Mouse (Mus musculus): ENCODE measurements at regions not wholly inside any gene's neighbourhood (a gene's known extent, or its start where the extent isn't known, plus 50 kb on each side); places are given as distances from the start of the nearest gene placed in this dataset.

DNA sequence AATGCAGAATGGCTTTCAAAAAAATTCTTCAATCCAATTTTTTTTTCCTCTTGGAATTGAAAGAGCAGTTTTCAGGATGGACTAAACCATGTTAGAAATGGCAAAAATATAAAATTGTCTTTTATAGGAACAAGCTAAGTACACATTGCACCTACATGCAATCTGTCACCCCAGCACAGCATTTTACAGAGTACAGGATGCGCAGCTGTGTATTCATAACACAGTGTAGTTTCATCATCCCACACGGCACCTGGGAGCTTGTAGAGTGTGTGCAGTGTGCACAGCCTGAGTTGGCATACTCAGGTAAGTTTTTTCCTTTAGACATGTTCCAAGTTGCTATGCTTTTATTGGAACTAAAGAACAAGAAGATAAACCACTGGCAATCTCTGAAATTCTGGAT, 974.0 kb downstream of the Stpg2 start:
- no peak overlapping the region for H3K4me3 ChIP-seq
- H3K36me3 ChIP-seq (ENCODE audit: control insufficient read depth, insufficient read depth) = no peaks in the 10 kb centered on the region
- H3ac ChIP-seq (ENCODE audit: control insufficient read depth, insufficient read length) = no peak overlapping the region
- H3K27me3 ChIP-seq (ENCODE audit: control insufficient read depth, insufficient read depth, insufficient read length) = no peaks in the 10 kb centered on the region
- H3K79me2 ChIP-seq (ENCODE audit: control insufficient read depth, insufficient read depth) = no peaks in the 10 kb centered on the region
- H3K4me2 ChIP-seq (ENCODE audit: low read depth) = no peak overlapping the region
- TF ChIP-seq POLR2AphosphoS2 (IDR thresholded peaks at IDR 0.05; ENCODE audit: insufficient read length, low read depth) = no peak
- TF ChIP-seq CEBPB (IDR thresholded peaks at IDR 0.05; ENCODE audit: insufficient read depth, poor library complexity, severe bottlenecking) = no peak
- no peak for TF ChIP-seq E2F4 (IDR thresholded peaks at IDR 0.05; ENCODE audit: insufficient read depth)
- TF ChIP-seq REST (IDR thresholded peaks at IDR 0.05; ENCODE audit: insufficient read depth, insufficient read length) = no peak
- TF ChIP-seq POLR2A (IDR thresholded peaks at IDR 0.05; ENCODE audit: insufficient read length, low read depth) = no peak
- no peak for TF ChIP-seq TCF12 (IDR thresholded peaks at IDR 0.05; ENCODE audit: insufficient read depth, poor library complexity, severe bottlenecking)
- TF ChIP-seq MAX (IDR thresholded peaks at IDR 0.05; ENCODE audit: low read depth) = no peak
- no peak for TF ChIP-seq MYOG (IDR thresholded peaks at IDR 0.05; ENCODE audit: control insufficient read depth in 1 of 3, insufficient read depth in 1 of 3, insufficient read length in 2 of 3, low read depth in 2 of 3)
- TF ChIP-seq TCF3 (IDR thresholded peaks at IDR 0.05; ENCODE audit: insufficient read length, low read depth) = no peak
- TF ChIP-seq USF1 (IDR thresholded peaks at IDR 0.05; ENCODE audit: low read depth) = no peak
- no peak for TF ChIP-seq MYOD1 (IDR thresholded peaks at IDR 0.05; ENCODE audit: control insufficient read depth in 1 of 3, insufficient read length in 2 of 3, low read depth in 2 of 3)
- no peak for TF ChIP-seq SRF (IDR thresholded peaks at IDR 0.05; ENCODE audit: control insufficient read depth, insufficient read length, low read depth)

DNA sequence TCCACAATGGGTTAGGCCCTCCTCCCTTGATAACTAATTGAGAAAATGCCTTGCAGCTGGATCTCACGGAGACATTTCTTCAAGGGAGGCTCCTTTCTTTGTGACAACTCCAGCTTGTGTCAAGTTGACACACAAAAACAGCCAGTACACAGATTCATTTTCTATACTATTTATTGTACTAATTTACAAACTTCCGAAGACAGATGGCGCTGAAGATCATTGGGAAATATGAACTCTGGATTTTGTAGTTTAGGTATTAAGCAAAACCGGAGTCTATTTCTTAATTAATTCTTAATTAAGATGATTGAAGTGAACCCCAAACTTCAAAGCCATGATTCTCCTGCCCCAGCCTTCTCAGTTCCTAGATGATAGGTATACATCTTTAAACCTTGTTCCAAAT, 977.2 kb downstream of the Stpg2 start:
- TF ChIP-seq CEBPB (IDR thresholded peaks at IDR 0.05; ENCODE audit: insufficient read depth, poor library complexity, severe bottlenecking) = no peak
- no peak for TF ChIP-seq SRF (IDR thresholded peaks at IDR 0.05; ENCODE audit: control insufficient read depth, insufficient read length, low read depth)
- no peak for TF ChIP-seq MYOG (IDR thresholded peaks at IDR 0.05; ENCODE audit: control insufficient read depth in 1 of 3, insufficient read depth in 1 of 3, insufficient read length in 2 of 3, low read depth in 2 of 3)
- TF ChIP-seq E2F4 (IDR thresholded peaks at IDR 0.05; ENCODE audit: insufficient read depth) = no peak
- TF ChIP-seq POLR2AphosphoS2 (IDR thresholded peaks at IDR 0.05; ENCODE audit: insufficient read length, low read depth) = no peak
- TF ChIP-seq TCF3 (IDR thresholded peaks at IDR 0.05; ENCODE audit: insufficient read length, low read depth) = no peak
- TF ChIP-seq POLR2A (IDR thresholded peaks at IDR 0.05; ENCODE audit: insufficient read length, low read depth) = no peak
- no peak for TF ChIP-seq TCF12 (IDR thresholded peaks at IDR 0.05; ENCODE audit: insufficient read depth, poor library complexity, severe bottlenecking)
- TF ChIP-seq REST (IDR thresholded peaks at IDR 0.05; ENCODE audit: insufficient read depth, insufficient read length) = no peak
- Histone ChIP-seq H3ac (ENCODE audit: control insufficient read depth, insufficient read length) (no peak overlapping the region), H3K4me2 (ENCODE audit: low read depth) (no peak overlapping the region), H3K27me3 (ENCODE audit: control insufficient read depth, insufficient read depth, insufficient read length) (no peaks in the 10 kb centered on the region), H3K36me3 (ENCODE audit: control insufficient read depth, insufficient read depth) (no peaks in the 10 kb centered on the region), H3K79me2 (ENCODE audit: control insufficient read depth, insufficient read depth) (no peaks in the 10 kb centered on the region), H3K4me3 (no peak overlapping the region)

DNA sequence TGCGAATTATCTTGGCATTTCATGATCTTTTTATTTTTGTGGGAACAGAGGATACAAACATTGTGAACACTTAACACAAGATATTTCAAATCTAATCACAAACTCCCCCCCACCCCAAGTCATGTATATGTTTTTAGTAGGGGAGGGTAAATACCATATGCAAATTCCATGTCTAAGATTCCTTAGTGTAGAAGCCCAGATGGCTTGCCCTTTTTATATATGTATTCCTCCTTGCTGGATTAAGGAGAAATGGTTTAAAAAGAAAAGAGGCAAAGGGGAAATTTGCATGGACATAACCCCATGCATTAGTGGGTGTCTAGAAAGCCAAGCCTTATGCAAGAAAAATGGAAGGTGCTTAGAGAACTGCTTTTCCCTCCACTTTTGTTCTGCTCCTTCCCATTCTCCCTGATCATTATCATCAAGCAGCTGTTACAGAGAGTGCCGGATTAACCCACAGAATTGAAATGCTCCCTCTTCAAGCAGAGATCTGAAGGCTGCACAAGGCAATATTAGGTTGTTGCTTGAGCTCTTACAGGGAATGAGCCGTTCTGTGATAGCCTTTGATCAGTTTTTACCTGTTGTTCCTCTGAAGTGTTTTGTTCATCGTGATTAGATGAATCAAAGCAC, 979.5 kb downstream of the Stpg2 start:
- no peak for TF ChIP-seq POLR2A (IDR thresholded peaks at IDR 0.05; ENCODE audit: insufficient read length, low read depth)
- TF ChIP-seq POLR2AphosphoS2 (IDR thresholded peaks at IDR 0.05; ENCODE audit: insufficient read length, low read depth) = no peak
- no peak for TF ChIP-seq USF1 (IDR thresholded peaks at IDR 0.05; ENCODE audit: low read depth)
- no peak for TF ChIP-seq TCF12 (IDR thresholded peaks at IDR 0.05; ENCODE audit: insufficient read depth, poor library complexity, severe bottlenecking)
- no peak for TF ChIP-seq MYOG (IDR thresholded peaks at IDR 0.05; ENCODE audit: control insufficient read depth in 1 of 3, insufficient read depth in 1 of 3, insufficient read length in 2 of 3, low read depth in 2 of 3)
- TF ChIP-seq TCF3 (IDR thresholded peaks at IDR 0.05; ENCODE audit: insufficient read length, low read depth) = no peak
- no peak for TF ChIP-seq CEBPB (IDR thresholded peaks at IDR 0.05; ENCODE audit: insufficient read depth, poor library complexity, severe bottlenecking)
- no peak for TF ChIP-seq MYOD1 (IDR thresholded peaks at IDR 0.05; ENCODE audit: control insufficient read depth in 1 of 3, insufficient read length in 2 of 3, low read depth in 2 of 3)
- no peak for TF ChIP-seq SRF (IDR thresholded peaks at IDR 0.05; ENCODE audit: control insufficient read depth, insufficient read length, low read depth)
- TF ChIP-seq E2F4 (IDR thresholded peaks at IDR 0.05; ENCODE audit: insufficient read depth) = no peak
- no peak for TF ChIP-seq REST (IDR thresholded peaks at IDR 0.05; ENCODE audit: insufficient read depth, insufficient read length)
- no peak for TF ChIP-seq MAX (IDR thresholded peaks at IDR 0.05; ENCODE audit: low read depth)
- no peaks in the 10 kb centered on the region for H3K79me2 ChIP-seq (ENCODE audit: control insufficient read depth, insufficient read depth)
- no peak overlapping the region for H3K4me2 ChIP-seq (ENCODE audit: low read depth)
- H3K36me3 ChIP-seq (ENCODE audit: control insufficient read depth, insufficient read depth) = no peaks in the 10 kb centered on the region
- no peaks in the 10 kb centered on the region for H3K27me3 ChIP-seq (ENCODE audit: control insufficient read depth, insufficient read depth, insufficient read length)
- no peak overlapping the region for H3K4me3 ChIP-seq
- no peak overlapping the region for H3ac ChIP-seq (ENCODE audit: control insufficient read depth, insufficient read length)

DNA sequence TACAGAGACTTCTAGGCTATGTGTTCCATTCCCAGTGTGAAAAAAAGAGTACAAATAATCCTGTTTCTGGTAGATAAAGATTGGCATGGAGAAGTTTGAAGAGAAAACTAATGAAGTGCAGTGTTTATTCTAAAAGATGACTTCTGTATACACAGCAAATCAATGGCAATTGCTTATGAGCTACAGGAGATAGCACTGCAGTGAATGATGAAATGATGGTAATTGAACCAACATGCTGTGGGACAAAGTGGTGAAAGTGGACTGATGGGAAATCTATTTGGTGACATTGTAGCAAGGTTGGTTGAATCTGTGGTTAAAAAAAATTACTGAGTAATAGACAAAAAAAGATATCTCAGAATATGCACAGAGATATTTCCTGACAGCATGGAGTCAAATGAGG, 1000.4 kb downstream of the Stpg2 start:
- H3ac ChIP-seq (ENCODE audit: control insufficient read depth, insufficient read length) = no peak overlapping the region
- no peak overlapping the region for H3K4me3 ChIP-seq
- no peaks in the 10 kb centered on the region for H3K27me3 ChIP-seq (ENCODE audit: control insufficient read depth, insufficient read depth, insufficient read length)
- H3K79me2 ChIP-seq (ENCODE audit: control insufficient read depth, insufficient read depth) = no peaks in the 10 kb centered on the region
- TF ChIP-seq CEBPB (IDR thresholded peaks at IDR 0.05; ENCODE audit: insufficient read depth, poor library complexity, severe bottlenecking) = no peak
- no peak for TF ChIP-seq TCF3 (IDR thresholded peaks at IDR 0.05; ENCODE audit: insufficient read length, low read depth)
- no peak overlapping the region for H3K4me2 ChIP-seq (ENCODE audit: low read depth)
- H3K36me3 ChIP-seq (ENCODE audit: control insufficient read depth, insufficient read depth) = no peaks in the 10 kb centered on the region

DNA sequence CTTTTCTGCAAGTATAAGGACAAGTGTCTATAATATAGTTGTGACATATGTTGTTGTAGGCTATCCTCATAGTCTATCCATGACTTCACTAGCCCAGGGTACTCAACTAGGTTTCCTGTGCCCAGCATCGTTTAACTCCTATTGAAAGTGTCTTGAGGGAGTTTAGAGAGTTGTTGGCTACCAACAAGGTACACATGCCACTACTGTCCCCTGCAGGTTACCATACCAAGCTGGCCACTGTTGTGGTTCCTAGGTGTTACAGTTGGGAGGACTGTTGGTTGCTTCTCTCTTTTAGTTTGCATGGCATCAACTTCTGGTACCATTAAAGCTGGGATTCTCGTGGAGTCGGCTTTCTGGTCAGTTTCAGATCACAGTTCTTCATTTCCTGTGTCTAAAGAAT, 990.7 kb downstream of the Pdha2 start:
- Histone ChIP-seq H3K4me2 (ENCODE audit: low read depth) (no peak overlapping the region), H3K4me3 (no peak overlapping the region), H3K27me3 (ENCODE audit: control insufficient read depth, insufficient read depth, insufficient read length) (no peaks in the 10 kb centered on the region), H3ac (ENCODE audit: control insufficient read depth, insufficient read length) (no peak overlapping the region), H3K36me3 (ENCODE audit: control insufficient read depth, insufficient read depth) (no peaks in the 10 kb centered on the region), H3K79me2 (ENCODE audit: control insufficient read depth, insufficient read depth) (no peaks in the 10 kb centered on the region)
- TF ChIP-seq USF1 (IDR thresholded peaks at IDR 0.05; ENCODE audit: low read depth) (no peak), POLR2AphosphoS2 (IDR thresholded peaks at IDR 0.05; ENCODE audit: insufficient read length, low read depth) (no peak), POLR2A (IDR thresholded peaks at IDR 0.05; ENCODE audit: insufficient read length, low read depth) (no peak), SRF (IDR thresholded peaks at IDR 0.05; ENCODE audit: control insufficient read depth, insufficient read length, low read depth) (no peak), CEBPB (IDR thresholded peaks at IDR 0.05; ENCODE audit: insufficient read depth, poor library complexity, severe bottlenecking) (no peak), MYOD1 (IDR thresholded peaks at IDR 0.05; ENCODE audit: control insufficient read depth in 1 of 3, insufficient read length in 2 of 3, low read depth in 2 of 3) (no peak), REST (IDR thresholded peaks at IDR 0.05; ENCODE audit: insufficient read depth, insufficient read length) (no peak), MYOG (IDR thresholded peaks at IDR 0.05; ENCODE audit: control insufficient read depth in 1 of 3, insufficient read depth in 1 of 3, insufficient read length in 2 of 3, low read depth in 2 of 3) (no peak), E2F4 (IDR thresholded peaks at IDR 0.05; ENCODE audit: insufficient read depth) (no peak), TCF12 (IDR thresholded peaks at IDR 0.05; ENCODE audit: insufficient read depth, poor library complexity, severe bottlenecking) (no peak), TCF3 (IDR thresholded peaks at IDR 0.05; ENCODE audit: insufficient read length, low read depth) (no peak), MAX (IDR thresholded peaks at IDR 0.05; ENCODE audit: low read depth) (no peak)
